Mouse (Mus musculus): ENCODE results near the gene Mybl2.

Gene Mybl2

GRCm38 (mm10) chr2:163110706-163111105, 56.2 kb downstream of the Mybl2 start:
- no peak for DNase-seq (ENCODE audit: low read depth in 2 of 2, low spot score in 2 of 2)

- no peak for DNase-seq (ENCODE audit: low read depth in 2 of 2, low spot score in 2 of 2)
Measured at GRCm38 (mm10) chr2:163111413-163112201, 57.1 kb downstream of the Mybl2 start.

- DNase-seq (ENCODE audit: low read depth in 2 of 2, low spot score in 2 of 2) = no peak
Measured at GRCm38 (mm10) chr2:163120626-163121352, 66.3 kb downstream of the Mybl2 start.

- DNase-seq (ENCODE audit: low read depth in 2 of 2, low spot score in 2 of 2) = no peak
Measured at GRCm38 (mm10) chr2:163121353-163121660, 66.8 kb downstream of the Mybl2 start.

- no peak for DNase-seq (ENCODE audit: low read depth in 2 of 2, low spot score in 2 of 2)
Measured at GRCm38 (mm10) chr2:163122319-163122718, 67.8 kb downstream of the Mybl2 start.

- no peak for DNase-seq (ENCODE audit: low read depth in 2 of 2, low spot score in 2 of 2)
Measured at GRCm38 (mm10) chr2:163123496-163123895, 69.0 kb downstream of the Mybl2 start.

GRCm38 (mm10) chr2:163130837-163131236, 76.3 kb downstream of the Mybl2 start:
- DNase-seq (ENCODE audit: low read depth in 2 of 2, low spot score in 2 of 2) = no peak

- DNase-seq (ENCODE audit: low read depth in 2 of 2, low spot score in 2 of 2) = no peak
Measured at GRCm38 (mm10) chr2:163132314-163132713, 77.8 kb downstream of the Mybl2 start.
